Mouse (Mus musculus): ENCODE data around the gene BC117090. TPM values are rescaled to one million over a fixed set of nuclear protein-coding genes. Genes with fewer than 3 reads are reported as not detected.
"Not testable (repeated sequence)": the region's sequence is repeated elsewhere in the genome, so short reads cannot be mapped to it uniquely, and the experiment has no call there.

The BC117090 gene
- not detected in 2 replicates for polyA plus RNA-seq (2012; rRNA removed)

DNA sequence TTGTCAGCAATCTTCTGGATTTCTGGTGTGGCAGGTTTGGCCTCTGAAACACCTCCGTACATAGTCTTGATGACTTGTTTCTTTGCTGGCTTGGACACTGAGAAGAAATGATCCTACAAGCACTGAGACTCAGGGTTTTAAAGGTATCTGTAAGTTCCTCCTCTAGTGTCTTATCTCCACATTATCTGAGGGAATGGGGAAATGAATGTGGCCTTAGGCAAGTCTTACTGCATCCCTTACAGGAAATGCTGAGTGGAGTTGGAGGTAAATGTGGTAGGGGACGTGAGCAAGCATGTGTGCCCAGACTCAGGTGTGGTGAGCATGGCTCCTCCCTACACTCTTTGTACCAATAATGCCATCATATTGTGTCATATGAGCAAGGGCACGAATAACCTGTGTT, at the start of gene BC117090:
BC117090 (minus strand) TSS at position 101 of the 400 bp plus-strand sequence.
- Histone ChIP-seq H3K27ac (ENCODE audit: insufficient read depth, low read length) (no peak within 1 kb of the TSS), H3K4me1 (ENCODE audit: control insufficient read depth, insufficient read depth, low read length) (no peaks in the 10 kb centered on the region), H3K4me3 (ENCODE audit: insufficient read depth, low read length) (no peak within 1 kb of the TSS)
- no peak for TF ChIP-seq CTCF (IDR thresholded peaks at IDR 0.05; ENCODE audit: extremely low read depth, insufficient read depth, low read length)
- no peak for TF ChIP-seq POLR2A (IDR thresholded peaks at IDR 0.05; ENCODE audit: extremely low read depth, insufficient read depth, low read length)

- H3K4me3 ChIP-seq (ENCODE audit: insufficient read depth, low read length); H3K27ac ChIP-seq (ENCODE audit: insufficient read depth, low read length); H3K4me1 ChIP-seq (ENCODE audit: control insufficient read depth, insufficient read depth, low read length): not testable (repeated sequence)
Measured at GRCm38 (mm10) chr16:36367648-36368047, 33.5 kb upstream of the BC117090 start, which contains the start of gene BC100530. Gene BC100530, minus strand, starts transcription at chr16:36367748.

DNA sequence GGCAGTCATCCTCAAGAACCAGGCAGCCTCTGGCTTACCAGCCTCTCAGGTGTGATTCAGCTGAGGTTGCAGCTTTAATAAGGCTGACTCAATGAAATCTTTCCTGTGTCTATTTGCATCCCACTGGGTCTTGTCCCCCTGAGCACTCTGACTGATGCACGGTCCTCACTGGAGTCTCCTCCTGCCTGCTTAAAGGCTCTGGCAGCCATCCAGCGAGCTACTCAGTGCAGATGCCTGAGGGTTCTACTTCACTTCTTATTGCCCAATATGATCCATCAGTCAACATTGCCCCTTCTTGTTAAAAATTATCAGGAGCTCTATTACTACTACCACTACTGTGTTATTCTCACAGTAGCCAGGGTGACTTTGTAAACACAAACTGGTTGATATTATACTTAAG, 3.0 kb upstream of the BC117090 start:
- no peak overlapping the region for H3K27ac ChIP-seq (ENCODE audit: insufficient read depth, low read length)
- H3K4me1 ChIP-seq (ENCODE audit: control insufficient read depth, insufficient read depth, low read length) = no peaks in the 10 kb centered on the region
- no peak for TF ChIP-seq POLR2A (IDR thresholded peaks at IDR 0.05; ENCODE audit: extremely low read depth, insufficient read depth, low read length)
- no peak for TF ChIP-seq CTCF (IDR thresholded peaks at IDR 0.05; ENCODE audit: extremely low read depth, insufficient read depth, low read length)
- no peak overlapping the region for H3K4me3 ChIP-seq (ENCODE audit: insufficient read depth, low read length)

DNA sequence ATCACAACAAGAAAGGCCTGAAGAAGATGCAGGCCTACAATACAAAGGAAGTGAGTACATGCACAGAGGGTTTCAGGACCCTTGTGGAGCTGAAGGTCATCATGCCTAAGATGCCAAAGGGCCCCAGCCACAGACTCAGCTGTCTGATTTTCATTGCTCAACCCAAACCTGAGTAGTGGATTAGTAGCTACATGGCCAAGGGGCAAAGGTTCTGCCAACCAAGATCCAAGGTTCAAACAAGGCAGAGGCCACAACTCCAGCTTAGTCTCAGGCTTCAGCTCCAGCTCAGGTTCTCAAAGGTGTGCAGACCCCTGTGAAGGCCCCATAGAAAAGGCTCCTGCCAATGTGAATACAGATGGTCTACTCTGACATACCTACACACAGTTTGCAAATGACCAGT, 14.8 kb downstream of the BC117090 start:
- H3K4me1 ChIP-seq (ENCODE audit: control insufficient read depth, insufficient read depth, low read length) = no peaks in the 10 kb centered on the region
- no peak overlapping the region for H3K27ac ChIP-seq (ENCODE audit: insufficient read depth, low read length)
- H3K4me3 ChIP-seq (ENCODE audit: insufficient read depth, low read length) = no peak overlapping the region
- TF ChIP-seq CTCF (IDR thresholded peaks at IDR 0.05; ENCODE audit: extremely low read depth, insufficient read depth, low read length) = no peak
- TF ChIP-seq POLR2A (IDR thresholded peaks at IDR 0.05; ENCODE audit: extremely low read depth, insufficient read depth, low read length) = no peak

- not testable (repeated sequence) for H3K4me3 ChIP-seq (ENCODE audit: insufficient read depth, low read length); H3K27ac ChIP-seq (ENCODE audit: insufficient read depth, low read length); H3K4me1 ChIP-seq (ENCODE audit: control insufficient read depth, insufficient read depth, low read length)
Measured at GRCm38 (mm10) chr16:36316111-36316510, 18.0 kb downstream of the BC117090 start.

DNA sequence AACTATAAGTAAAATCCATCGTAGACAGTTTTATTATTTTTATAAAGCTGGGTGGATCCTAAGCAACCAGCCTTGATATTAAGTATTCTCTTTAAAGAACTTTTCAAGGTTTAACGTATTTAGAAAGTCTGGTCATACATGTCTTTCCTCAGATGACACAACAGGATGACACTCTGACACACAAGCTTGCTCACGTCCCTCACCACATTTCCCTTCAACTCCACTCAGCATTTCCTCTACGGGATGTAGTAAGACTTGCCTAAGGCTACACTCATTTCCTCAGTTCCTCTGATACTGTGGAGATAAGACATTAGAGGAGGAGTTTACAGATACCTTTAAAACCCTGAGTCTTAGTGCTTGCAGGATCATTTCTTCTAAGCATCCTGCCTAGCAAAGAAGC, 26.5 kb downstream of the BC117090 start:
- TF ChIP-seq POLR2A (IDR thresholded peaks at IDR 0.05; ENCODE audit: extremely low read depth, insufficient read depth, low read length) = no peak
- no peak for TF ChIP-seq CTCF (IDR thresholded peaks at IDR 0.05; ENCODE audit: extremely low read depth, insufficient read depth, low read length)
- Histone ChIP-seq H3K4me3 (ENCODE audit: insufficient read depth, low read length) (no peak overlapping the region), H3K4me1 (ENCODE audit: control insufficient read depth, insufficient read depth, low read length) (no peaks in the 10 kb centered on the region), H3K27ac (ENCODE audit: insufficient read depth, low read length) (no peak overlapping the region)

- TF ChIP-seq CTCF (IDR thresholded peaks at IDR 0.05; ENCODE audit: extremely low read depth, insufficient read depth, low read length) (no peak), POLR2A (IDR thresholded peaks at IDR 0.05; ENCODE audit: extremely low read depth, insufficient read depth, low read length) (no peak)
- H3K4me1 ChIP-seq (ENCODE audit: control insufficient read depth, insufficient read depth, low read length) = no peaks in the 10 kb centered on the region
- H3K4me3 ChIP-seq (ENCODE audit: insufficient read depth, low read length) = no peak overlapping the region
- H3K27ac ChIP-seq (ENCODE audit: insufficient read depth, low read length) = no peak overlapping the region
Measured at GRCm38 (mm10) chr16:36289140-36289539, 45.0 kb downstream of the BC117090 start.

- H3K4me3 ChIP-seq (ENCODE audit: insufficient read depth, low read length); H3K27ac ChIP-seq (ENCODE audit: insufficient read depth, low read length); H3K4me1 ChIP-seq (ENCODE audit: control insufficient read depth, insufficient read depth, low read length): not testable (repeated sequence)
Measured at GRCm38 (mm10) chr16:36276796-36277195, 57.3 kb downstream of the BC117090 start, which contains the start of gene Stfa1. Gene Stfa1, plus strand, starts transcription at chr16:36276951.

Other genes starting within 250 kb of the BC117090 start
- not detected in 2 replicates for gene Csta1, start 203.1 kb downstream of the BC117090 start, polyA plus RNA-seq (2012; rRNA removed)
- gene Stfa2l1, start 177.5 kb downstream of the BC117090 start, polyA plus RNA-seq (2012; rRNA removed) = not detected in 2 replicates
- not detected in 2 replicates for gene Gm5483, start 150.1 kb downstream of the BC117090 start, polyA plus RNA-seq (2012; rRNA removed)
- not detected in 2 replicates for gene Gm5416, start 123.9 kb downstream of the BC117090 start, polyA plus RNA-seq (2012; rRNA removed)
- gene 2010005H15Rik, start 112.9 kb downstream of the BC117090 start, polyA plus RNA-seq (2012; rRNA removed) = not detected in 2 replicates
- gene Stfa1, start 57.4 kb downstream of the BC117090 start, polyA plus RNA-seq (2012; rRNA removed) = not detected in 2 replicates
- gene BC100530, start 33.4 kb upstream of the BC117090 start, polyA plus RNA-seq (2012; rRNA removed) = not detected in 2 replicates
- gene Stfa2, start 74.1 kb upstream of the BC117090 start, polyA plus RNA-seq (2012; rRNA removed) = not detected in 2 replicates
- gene Stfa3, start 121.1 kb upstream of the BC117090 start, polyA plus RNA-seq (2012; rRNA removed) = not detected in 2 replicates
- 0.31 and 0.32 TPM in 2 replicates for gene Casr, start 227.8 kb upstream of the BC117090 start, polyA plus RNA-seq (2012; rRNA removed)

Measured in cortical plate, adult 2 months (tissue).